Mouse (Mus musculus) ES-Bruce4 (cell line): ENCODE data around the gene Sec24c.

Experiments used
- CTCF ChIP-seq: IDR thresholded peaks from one replicate; pipeline ENCODE4 v1.8.1; 2011; ENCODE audit warnings: low read depth, low read length
- EP300 ChIP-seq: IDR thresholded peaks from 2 replicates; pipeline ENCODE4 v1.6.1; 2011; ENCODE audit warnings: low read depth, low read length; ENCODE audit not compliant: insufficient read depth
- POLR2A ChIP-seq: IDR thresholded peaks from one replicate; pipeline ENCODE4 v1.8.1; 2011; ENCODE audit warnings: low read length; ENCODE audit not compliant: insufficient read depth

GRCm38 (mm10) chr14:20635546-20635945 is 38.6 kb upstream of the Sec24c start:
- TF ChIP-seq CTCF (no peak), EP300 (no peak), POLR2A (no peak)
